Mouse (Mus musculus) brain, adult 2 months (tissue): ENCODE data around the gene Traf6.
"Not testable (repeated sequence)": the region's sequence is repeated elsewhere in the genome, so short reads cannot be mapped to it uniquely, and the experiment has no call there.

Experiments
- DNase-seq: peaks from one replicate; pipeline ENCODE4 v3.0.0; 2011; ENCODE audit warnings: low read depth, low spot score

Traf6 gene

GRCm38 (mm10) chr2:101693577-101694215, 15.5 kb downstream of the Traf6 start:
- peak; percentile 66 for DNase-seq

GRCm38 (mm10) chr2:101695584-101695983, 17.4 kb downstream of the Traf6 start:
- no peak for DNase-seq

GRCm38 (mm10) chr2:101699284-101699683, 21.1 kb downstream of the Traf6 start:
- DNase-seq, result no peak

- no peak for DNase-seq
These were observed 27.8 kb downstream of the Traf6 start for GRCm38 (mm10) chr2:101705941-101706485.

- no peak for DNase-seq
These were observed 33.4 kb downstream of the Traf6 start for GRCm38 (mm10) chr2:101711608-101712007.

GRCm38 (mm10) chr2:101715650-101716323, 37.6 kb downstream of the Traf6 start:
- DNase-seq, result peak; percentile 36

GRCm38 (mm10) chr2:101717162-101717561, 38.9 kb downstream of the Traf6 start:
- no peak for DNase-seq

GRCm38 (mm10) chr2:101721835-101722234, 43.6 kb downstream of the Traf6 start:
- no peak for DNase-seq

- peak; percentile 21 for DNase-seq
These were observed 44.4 kb downstream of the Traf6 start for GRCm38 (mm10) chr2:101722370-101723332.

- DNase-seq, result no peak
These were observed 45.2 kb downstream of the Traf6 start for GRCm38 (mm10) chr2:101723333-101723881.

- DNase-seq, result no peak
These were observed 49.6 kb downstream of the Traf6 start for GRCm38 (mm10) chr2:101727787-101728186.

- no peak for DNase-seq
These were observed 51.2 kb downstream of the Traf6 start for GRCm38 (mm10) chr2:101729472-101729871.

- peak; percentile 14 for DNase-seq
These were observed 52.7 kb downstream of the Traf6 start for GRCm38 (mm10) chr2:101730972-101731371.

- no peak for DNase-seq
These were observed 54.6 kb downstream of the Traf6 start for GRCm38 (mm10) chr2:101732777-101733210.

- peak; percentile 61 for DNase-seq
These were observed 55.3 kb downstream of the Traf6 start for GRCm38 (mm10) chr2:101733564-101733963.

- no peak for DNase-seq
These were observed 61.7 kb downstream of the Traf6 start for GRCm38 (mm10) chr2:101739914-101740313.

- no peak for DNase-seq
These were observed 63.4 kb downstream of the Traf6 start for GRCm38 (mm10) chr2:101741653-101742052.

- peak; percentile 32 for DNase-seq
These were observed 64.0 kb downstream of the Traf6 start for GRCm38 (mm10) chr2:101742072-101742860.

GRCm38 (mm10) chr2:101745656-101746055, 67.4 kb downstream of the Traf6 start:
- DNase-seq, result not testable (repeated sequence)

- no peak for DNase-seq
These were observed 68.3 kb downstream of the Traf6 start for GRCm38 (mm10) chr2:101746537-101746936.
